Mouse (Mus musculus) limb, embryonic 12.5 days (tissue): ENCODE measurements around the gene M1ap. TPM values are rescaled to one million over a fixed set of nuclear protein-coding genes. Genes with fewer than 3 reads are reported as not detected.

Experiments used
- ATAC-seq: fragments of 200-750 bp; cut with Nextera tagmentation; 2 replicates; pipeline ENCODE4 v1.8.0; 2017; ENCODE audit warnings: low read depth, moderate TSS enrichment; ENCODE audit not compliant: insufficient number of reproducible peaks, insufficient read depth, low FRiP score, low TSS enrichment
- H3K27ac ChIP-seq: fragments of 300-500 bp; sonication (generic); 2 replicates; pipeline ENCODE4 v1.5.1; 2016; ENCODE audit warnings: mild to moderate bottlenecking, moderate library complexity
- H3K27me3 ChIP-seq: fragments of 300-500 bp; sonication (generic); 2 replicates; pipeline ENCODE4 v1.6.1; 2016; ENCODE audit warnings: mild to moderate bottlenecking, moderate library complexity
- H3K36me3 ChIP-seq: fragments of 300-500 bp; sonication (generic); 2 replicates; pipeline ENCODE4 v1.6.1; 2016; ENCODE audit warnings: mild to moderate bottlenecking, moderate library complexity
- H3K4me1 ChIP-seq: fragments of 300-500 bp; sonication (generic); replicated peaks from 2 replicates; pipeline ENCODE4 v1.6.1; 2016
- H3K4me2 ChIP-seq: fragments of 300-500 bp; sonication (generic); 2 replicates; pipeline ENCODE4 v1.6.1; 2016; ENCODE audit warnings: mild to moderate bottlenecking, moderate library complexity
- H3K4me3 ChIP-seq: fragments of 300-500 bp; sonication (generic); replicated peaks from 2 replicates; pipeline ENCODE4 v1.5.1; 2016; ENCODE audit warnings: mild to moderate bottlenecking
- H3K9ac ChIP-seq: fragments of 300-500 bp; sonication (generic); replicated peaks from 2 replicates; pipeline ENCODE4 v1.6.1; 2016; ENCODE audit warnings: mild to moderate bottlenecking, moderate library complexity
- H3K9me3 ChIP-seq: fragments of 300-500 bp; sonication (generic); 2 replicates; pipeline ENCODE4 v1.6.1; 2016; ENCODE audit warnings: mild to moderate bottlenecking, moderate library complexity
- WGBS: fragments of 180-500 bp; shearing (Covaris S2); methylation state at CpG from one replicate; pipeline ENCODE4 v1.1.7; 2016; 5-methylcytosine and 5-hydroxymethylcytosine counted together
- polyA plus RNA-seq: library from polyadenylated mRNA; unstranded; fragments of >200 nt; fragmentation: Nextera tagmentation; extraction: Ambion mirVana; gene quantifications from 2 replicates; pipeline ENCODE4 v1.2.1, GENCODE M21; 2016

The M1ap gene
- 0.20 and 0.32 TPM in 2 replicates for polyA plus RNA-seq

DNA sequence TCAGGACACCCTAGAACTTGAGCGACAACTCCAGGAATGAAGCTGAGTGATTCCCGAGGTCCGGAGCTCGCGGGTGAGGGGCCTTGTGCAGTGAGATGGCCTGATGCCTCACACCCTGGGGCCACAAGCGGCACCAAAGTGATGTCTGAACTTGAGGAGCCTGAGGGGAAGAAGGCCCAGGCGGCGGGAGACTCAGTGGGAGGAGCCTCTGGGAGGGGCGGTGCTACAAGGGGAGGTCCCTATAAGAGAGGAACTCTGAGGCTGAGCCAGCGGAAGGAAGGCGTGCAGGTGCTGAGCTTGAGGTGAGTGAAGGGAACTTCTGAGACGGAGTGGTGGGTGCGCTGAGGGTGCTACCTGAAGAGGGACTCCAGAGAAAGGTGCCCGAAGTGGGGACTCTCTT, at the start of gene M1ap:
M1ap (plus strand) TSS at position 252 of the 400 bp plus-strand sequence.
- 71% methylated on average over 14 of the region's 14 CpGs for WGBS
- Histone ChIP-seq H3K4me3 (no peak within 1 kb of the TSS), H3K4me2 (no peak within 1 kb of the TSS), H3K4me1 (no peaks in the 10 kb centered on the region), H3K27me3 (no peaks in the 10 kb centered on the region; the same call in 1 of the 2 replicates), H3K9me3 (no peaks in the 10 kb centered on the region), H3K27ac (no peak within 1 kb of the TSS), H3K9ac (no peak within 1 kb of the TSS), H3K36me3 (no peaks in the 10 kb centered on the region)
- ATAC-seq: no peak

DNA sequence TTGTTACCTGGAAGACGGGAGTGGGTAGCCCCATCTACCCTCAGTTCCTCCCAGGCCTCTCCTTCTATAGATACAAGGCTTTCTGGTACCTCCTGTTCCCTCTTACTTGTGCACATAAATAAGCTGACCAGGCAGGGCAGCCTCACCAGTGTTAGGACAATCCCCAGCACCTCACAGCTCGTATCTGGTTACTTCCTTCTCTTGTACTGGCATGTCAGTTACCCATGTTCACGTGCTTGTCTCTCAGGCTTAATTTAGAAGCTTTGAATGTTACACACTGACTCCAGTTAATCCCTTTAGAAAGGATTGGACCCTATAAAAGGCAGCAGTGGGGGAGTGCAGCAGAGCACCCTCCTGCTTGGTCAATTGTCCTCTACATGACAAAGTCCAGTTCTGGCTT, 49.4 kb upstream of the M1ap start:
- 54% methylated on average over 3 of the region's 3 CpGs for WGBS
- no peak overlapping the region for H3K4me2 ChIP-seq
- H3K27ac ChIP-seq: no peak overlapping the region
- no peak overlapping the region for H3K4me3 ChIP-seq
- no peak overlapping the region for H3K9ac ChIP-seq
- H3K9me3 ChIP-seq: no peaks in the 10 kb centered on the region
- no peaks in the 10 kb centered on the region for H3K27me3 ChIP-seq
- no peaks in the 10 kb centered on the region for H3K4me1 ChIP-seq
- no peaks in the 10 kb centered on the region for H3K36me3 ChIP-seq
- no peak for ATAC-seq

DNA sequence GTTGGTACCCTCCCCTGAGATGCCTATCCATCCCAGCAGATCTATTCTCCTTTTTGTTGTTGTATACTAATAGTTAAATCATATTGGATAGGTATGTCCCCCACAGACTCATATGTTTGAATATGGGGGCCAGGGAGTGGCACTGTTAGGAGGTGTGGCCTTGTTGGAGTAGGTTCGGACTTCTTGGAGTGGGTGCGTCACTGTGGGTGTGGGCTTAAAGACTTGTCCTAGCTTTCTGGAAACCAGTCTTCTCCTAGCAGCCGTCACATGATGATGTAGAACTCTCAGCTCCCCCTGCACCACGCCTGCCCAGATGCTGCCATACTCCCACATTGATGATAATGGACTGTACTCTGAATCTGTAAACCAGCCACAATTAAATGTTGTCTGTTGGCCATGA, 48.5 kb upstream of the M1ap start:
- ATAC-seq: no peak
- WGBS: 89% methylated on average over 4 of the region's 4 CpGs
- no peaks in the 10 kb centered on the region for H3K36me3 ChIP-seq
- no peak overlapping the region for H3K4me2 ChIP-seq
- H3K9ac ChIP-seq: no peak overlapping the region
- no peak overlapping the region for H3K4me3 ChIP-seq
- no peaks in the 10 kb centered on the region for H3K27me3 ChIP-seq
- no peak overlapping the region; the same call in 1 of the 2 replicates for H3K27ac ChIP-seq
- no peaks in the 10 kb centered on the region for H3K4me1 ChIP-seq
- no peaks in the 10 kb centered on the region for H3K9me3 ChIP-seq

DNA sequence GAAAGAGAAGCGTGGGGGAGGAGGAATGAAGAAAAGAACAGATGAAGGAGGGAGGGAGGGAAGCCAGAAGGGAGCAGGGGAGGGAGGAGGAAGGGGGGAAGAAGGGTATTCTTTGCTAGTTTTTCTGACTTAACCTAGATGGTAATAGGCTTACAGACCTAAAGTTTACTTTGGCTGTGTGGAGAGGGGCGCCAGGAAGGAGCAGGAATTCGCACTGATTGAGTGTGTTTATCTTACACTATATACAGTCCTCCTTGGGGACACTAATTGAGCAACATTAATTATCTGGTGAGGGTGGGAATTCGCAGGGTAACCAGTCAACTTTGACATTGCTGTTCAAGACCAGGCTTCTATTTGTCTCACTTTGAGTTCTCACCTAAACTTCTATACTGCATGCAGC, 48.0 kb upstream of the M1ap start:
- Histone ChIP-seq H3K9ac (no peak overlapping the region), H3K9me3 (no peaks in the 10 kb centered on the region), H3K36me3 (no peaks in the 10 kb centered on the region), H3K4me3 (no peak overlapping the region), H3K27me3 (no peaks in the 10 kb centered on the region), H3K4me1 (no peaks in the 10 kb centered on the region), H3K4me2 (no peak overlapping the region), H3K27ac (no peak overlapping the region; the same call in 1 of the 2 replicates)
- WGBS: 42% methylated on average over 4 of the region's 4 CpGs
- ATAC-seq: no peak

DNA sequence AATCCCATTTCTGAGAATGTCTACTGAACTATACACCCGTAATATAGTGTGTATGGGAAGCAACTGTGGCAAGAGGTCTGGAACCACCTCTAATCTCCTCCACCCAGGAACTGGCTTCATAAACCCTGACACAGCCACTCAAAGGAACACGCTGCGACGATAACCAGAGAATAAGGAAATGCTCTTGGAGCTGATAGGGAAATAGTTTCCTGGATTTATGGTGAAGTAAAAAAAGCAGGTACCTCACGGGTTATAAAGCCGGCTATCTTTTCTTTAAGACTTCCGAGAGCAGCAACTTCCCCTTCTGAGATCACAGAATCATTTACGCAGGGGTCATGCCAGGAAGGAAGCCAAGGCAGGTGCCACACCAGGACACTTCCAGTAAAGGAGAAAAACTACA, 44.1 kb upstream of the M1ap start:
- 65% methylated on average over 8 of the region's 8 CpGs for WGBS
- no peaks in the 10 kb centered on the region for H3K9me3 ChIP-seq
- H3K9ac ChIP-seq: no peak overlapping the region
- no peak overlapping the region for H3K4me2 ChIP-seq
- ATAC-seq: no peak
- no peak overlapping the region for H3K27ac ChIP-seq
- no peaks in the 10 kb centered on the region for H3K4me1 ChIP-seq
- H3K4me3 ChIP-seq: no peak overlapping the region
- H3K27me3 ChIP-seq: no peaks in the 10 kb centered on the region; the same call in 1 of the 2 replicates
- H3K36me3 ChIP-seq: no peaks in the 10 kb centered on the region

DNA sequence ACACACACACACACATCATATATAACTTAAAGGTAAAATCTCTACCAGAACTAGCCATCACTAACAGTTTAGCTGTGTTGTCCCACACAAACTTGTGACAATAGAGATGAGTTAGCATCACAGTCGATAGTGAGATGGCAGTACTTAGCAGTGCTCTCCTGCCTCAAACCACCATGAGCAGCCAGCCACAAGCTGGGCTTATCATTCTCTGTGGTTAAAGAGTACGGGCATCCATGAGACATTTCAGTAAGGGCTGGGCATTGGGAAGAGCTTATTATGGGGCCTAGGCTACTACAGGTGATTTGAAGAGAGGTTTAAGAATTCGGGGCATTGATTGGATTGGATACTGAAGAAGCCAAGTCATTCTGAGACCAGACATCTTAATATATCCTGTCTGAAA, 39.7 kb upstream of the M1ap start:
- ATAC-seq: no peak
- Histone ChIP-seq H3K27me3 (no peaks in the 10 kb centered on the region; the same call in 1 of the 2 replicates), H3K9me3 (no peaks in the 10 kb centered on the region), H3K36me3 (no peaks in the 10 kb centered on the region), H3K9ac (no peak overlapping the region), H3K4me2 (no peak overlapping the region), H3K27ac (no peak overlapping the region), H3K4me3 (no peak overlapping the region), H3K4me1 (no peaks in the 10 kb centered on the region)
- WGBS: 85% methylated on average over 3 of the region's 3 CpGs

DNA sequence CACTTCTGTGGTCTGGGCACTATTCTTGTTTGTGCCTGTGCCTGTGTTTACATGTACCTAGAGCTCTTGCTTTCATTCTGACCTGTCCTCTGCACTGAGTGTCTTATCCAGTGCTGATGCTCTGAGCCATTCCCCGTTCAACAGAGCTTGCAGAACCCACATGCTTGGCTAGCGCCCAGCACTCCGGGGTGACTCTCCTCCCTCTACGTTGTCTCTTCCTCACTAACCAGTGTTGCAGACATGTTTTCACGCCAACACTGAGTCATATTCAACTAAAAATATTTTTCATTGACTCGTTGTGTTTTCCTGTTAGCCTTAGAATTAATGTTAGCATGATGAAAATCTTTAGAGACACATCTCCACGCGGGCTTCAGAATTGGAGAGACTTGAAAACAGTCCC, 38.7 kb upstream of the M1ap start:
- Histone ChIP-seq H3K27ac (no peak overlapping the region), H3K36me3 (no peaks in the 10 kb centered on the region), H3K27me3 (no peaks in the 10 kb centered on the region; the same call in 1 of the 2 replicates), H3K4me3 (no peak overlapping the region), H3K4me1 (no peaks in the 10 kb centered on the region), H3K9ac (no peak overlapping the region), H3K4me2 (no peak overlapping the region), H3K9me3 (no peaks in the 10 kb centered on the region)
- ATAC-seq: no peak
- WGBS: 84% methylated on average over 8 of the region's 8 CpGs

DNA sequence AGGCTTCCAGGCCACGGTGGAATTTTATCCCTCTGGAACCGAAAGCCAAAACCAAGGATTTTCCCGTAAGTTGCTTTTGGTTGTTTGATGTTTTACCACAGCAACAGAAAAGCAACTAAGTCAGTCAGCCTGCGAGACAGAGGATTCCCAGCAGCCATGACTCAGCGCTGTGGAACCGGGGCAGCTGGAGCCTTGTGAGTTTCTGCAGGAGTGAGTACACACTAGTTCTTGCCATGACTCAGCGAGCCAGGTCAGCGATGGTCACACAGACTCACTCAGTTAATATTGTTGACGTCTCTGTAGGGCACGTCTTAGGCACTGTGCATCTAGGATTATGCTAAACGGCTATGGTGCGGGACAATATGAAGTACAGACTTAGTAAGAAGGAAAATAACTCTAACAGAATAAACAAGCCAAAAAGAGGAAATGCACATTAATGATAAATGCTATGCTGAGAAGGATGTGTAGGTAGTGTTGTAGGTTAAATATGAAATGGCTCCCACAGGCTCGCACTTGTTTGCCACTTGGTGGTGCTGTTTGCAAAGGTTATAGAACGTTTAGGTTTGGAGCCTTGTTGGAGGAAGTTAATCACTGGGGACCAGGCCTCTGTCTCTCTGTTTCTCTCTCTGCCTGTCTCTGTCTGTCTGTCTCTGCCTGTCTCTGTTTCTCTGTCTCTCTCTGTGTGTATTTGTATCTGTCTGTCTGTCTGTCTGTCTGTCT, 37.4 kb upstream of the M1ap start:
- H3K9ac ChIP-seq: no peak overlapping the region
- no peaks in the 10 kb centered on the region for H3K36me3 ChIP-seq
- no peaks in the 10 kb centered on the region for H3K4me1 ChIP-seq
- WGBS: 61% methylated on average over 14 of the region's 14 CpGs
- no peak overlapping the region for H3K4me2 ChIP-seq
- H3K4me3 ChIP-seq: no peak overlapping the region
- no peaks in the 10 kb centered on the region for H3K9me3 ChIP-seq
- no peak overlapping the region for H3K27ac ChIP-seq
- no peak for ATAC-seq
- no peaks in the 10 kb centered on the region; the same call in 1 of the 2 replicates for H3K27me3 ChIP-seq

DNA sequence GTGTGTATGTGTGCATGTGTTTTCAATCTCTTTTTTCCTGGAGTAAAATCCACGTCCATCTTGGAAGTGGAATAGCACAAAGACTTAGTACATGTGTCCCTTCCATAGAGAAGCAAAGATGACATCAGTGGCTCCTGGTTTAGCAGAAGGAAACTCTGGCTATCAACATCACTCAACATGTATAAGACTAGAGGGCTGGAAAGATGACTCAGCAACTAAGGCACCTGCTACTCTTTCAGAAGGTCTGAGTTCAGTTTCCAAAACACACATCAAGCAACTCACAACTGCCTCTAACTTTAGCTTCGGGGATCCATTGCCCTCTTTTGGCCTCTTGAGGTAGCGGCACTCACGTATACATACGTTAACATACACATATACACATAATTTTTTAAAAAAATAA, 35.4 kb upstream of the M1ap start:
- Histone ChIP-seq H3K4me2 (no peak overlapping the region), H3K9me3 (no peaks in the 10 kb centered on the region), H3K36me3 (no peaks in the 10 kb centered on the region), H3K27ac (no peak overlapping the region), H3K27me3 (no peaks in the 10 kb centered on the region), H3K9ac (no peak overlapping the region), H3K4me3 (no peak overlapping the region), H3K4me1 (no peaks in the 10 kb centered on the region)
- ATAC-seq: no peak
- WGBS: 84% methylated on average over 5 of the region's 5 CpGs

DNA sequence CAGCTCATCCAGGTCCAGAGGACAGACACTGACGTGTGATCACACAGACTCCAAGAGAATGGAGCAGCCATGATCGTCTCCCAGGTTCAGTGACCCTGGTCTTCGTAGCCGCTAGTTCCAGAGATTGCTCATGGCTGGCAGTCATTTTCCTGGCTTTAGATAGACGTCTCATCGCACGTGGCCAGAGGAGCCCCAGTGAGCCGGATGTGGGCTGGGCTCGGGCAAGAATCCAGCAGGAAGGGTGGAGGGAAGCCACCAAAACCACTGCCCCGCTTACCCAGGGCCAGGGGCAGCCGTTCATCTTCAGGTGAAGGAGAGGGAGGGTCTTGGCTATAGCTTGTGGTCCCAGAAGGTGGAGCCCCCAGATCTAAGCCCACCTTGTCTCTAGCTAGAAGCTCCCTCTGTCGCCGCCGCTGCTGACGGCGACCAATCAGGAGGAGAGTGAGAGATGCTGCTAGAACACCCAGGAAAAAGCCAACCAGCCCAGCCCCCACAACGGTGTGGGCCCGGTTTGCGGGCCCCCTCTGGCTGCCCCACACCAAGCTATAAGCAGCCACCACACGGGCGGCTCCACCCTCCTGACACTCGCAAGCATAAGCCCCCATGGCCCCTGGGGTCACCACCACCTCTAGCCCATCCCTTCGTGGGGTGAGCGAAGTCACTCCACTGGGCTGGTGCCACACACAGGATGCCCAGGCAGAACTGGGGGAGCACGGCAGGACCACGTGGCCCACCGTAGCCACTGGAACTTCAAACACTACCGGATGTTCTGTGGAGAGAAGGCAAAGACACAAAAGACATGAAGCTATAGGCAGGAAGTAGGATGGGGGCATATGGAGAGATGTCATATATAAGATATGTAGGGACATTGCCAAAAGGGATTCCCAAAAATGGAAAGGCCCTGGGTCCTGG, 33.1 kb upstream of the M1ap start:
- H3K4me3 ChIP-seq: no peak overlapping the region
- H3K9ac ChIP-seq: no peak overlapping the region
- no peaks in the 10 kb centered on the region for H3K4me1 ChIP-seq
- H3K9me3 ChIP-seq: no peaks in the 10 kb centered on the region
- 78% methylated on average over 28 of the region's 28 CpGs for WGBS
- H3K36me3 ChIP-seq: no peaks in the 10 kb centered on the region
- peaks cover 7% of the 10 kb centered on the region for H3K27me3 ChIP-seq
- H3K4me2 ChIP-seq: no peak overlapping the region
- H3K27ac ChIP-seq: no peak overlapping the region
- ATAC-seq: no peak

DNA sequence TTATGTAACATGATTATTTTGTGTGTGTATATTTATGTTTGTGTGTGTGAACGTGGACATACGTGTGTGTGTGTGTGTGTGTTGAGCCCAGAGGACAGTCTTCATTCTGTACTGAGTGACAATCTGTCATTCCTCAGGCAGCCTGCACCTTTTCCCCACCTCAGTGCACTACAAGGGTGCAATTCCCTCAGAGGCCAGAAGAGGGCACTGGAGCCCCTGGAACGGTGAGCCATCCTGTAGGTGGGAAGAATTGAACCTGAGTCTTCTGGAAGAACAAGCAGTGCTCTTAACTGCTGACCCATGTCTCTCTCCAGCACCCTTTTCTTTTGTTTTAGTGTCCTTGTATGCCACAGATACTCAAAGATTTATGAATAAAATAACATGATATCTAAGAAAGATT, 30.8 kb upstream of the M1ap start:
- Histone ChIP-seq H3K4me2 (no peak overlapping the region), H3K27me3 (peaks cover 13% of the 10 kb centered on the region), H3K9ac (no peak overlapping the region), H3K36me3 (no peaks in the 10 kb centered on the region), H3K9me3 (no peaks in the 10 kb centered on the region), H3K27ac (no peak overlapping the region), H3K4me3 (no peak overlapping the region), H3K4me1 (no peaks in the 10 kb centered on the region)
- 19% methylated on average over 3 of the region's 3 CpGs for WGBS
- ATAC-seq: no peak
